Mouse (Mus musculus) liver, adult 2 months (tissue): ENCODE data around the gene Zfp668. TPM values are rescaled to one million over a fixed set of nuclear protein-coding genes. Genes with fewer than 3 reads are reported as not detected.

ENCODE experiments used
- DNase-seq: peaks from one replicate; pipeline ENCODE4 v3.0.0-alpha.2; 2011; ENCODE audit warnings: low read depth, low spot score; ENCODE audit errors: extremely low read depth
- H3K27ac ChIP-seq: fragments of 200-500 bp; replicated peaks from 2 replicates; pipeline ENCODE4 v1.5.1; 2012; ENCODE audit warnings: low read depth, mild to moderate bottlenecking, control low read depth, inconsistent platforms, low read length; ENCODE audit not compliant: insufficient read depth
- H3K27me3 ChIP-seq: fragments of 200-500 bp; 2 replicates; pipeline ENCODE4 v1.6.1; 2012; ENCODE audit warnings: mild to moderate bottlenecking, moderate library complexity, low read length, inconsistent platforms; ENCODE audit not compliant: control insufficient read depth, insufficient read depth
- H3K36me3 ChIP-seq: fragments of 200-500 bp; 2 replicates; pipeline ENCODE4 v1.6.1; 2012; ENCODE audit warnings: low read length, inconsistent platforms; ENCODE audit not compliant: control insufficient read depth, insufficient read depth
- H3K4me1 ChIP-seq: fragments of 200-500 bp; 2 replicates; pipeline ENCODE4 v1.6.1; 2011; ENCODE audit warnings: low read length; ENCODE audit not compliant: control insufficient read depth, insufficient read depth
- H3K4me3 ChIP-seq: fragments of 200-500 bp; 2 replicates; pipeline ENCODE4 v1.5.1; 2011; ENCODE audit warnings: low read depth, mild to moderate bottlenecking, control low read depth, low read length, moderate library complexity; ENCODE audit not compliant: insufficient read depth
- H3K79me2 ChIP-seq: fragments of 200-500 bp; 2 replicates; pipeline ENCODE4 v1.6.1; 2012; ENCODE audit warnings: inconsistent platforms, mild to moderate bottlenecking, low read length, moderate library complexity; ENCODE audit not compliant: control insufficient read depth, insufficient read depth
- H3K9ac ChIP-seq: fragments of 200-500 bp; 2 replicates; pipeline ENCODE4 v1.6.1; 2012; ENCODE audit warnings: low read depth, mild to moderate bottlenecking, control low read depth, inconsistent platforms, low read length
- CTCF ChIP-seq: fragments of 200-500 bp; IDR thresholded peaks from 2 replicates; pipeline ENCODE4 v1.5.1; 2011; ENCODE audit warnings: low read depth, low read length, control low read depth
- POLR2A ChIP-seq: fragments of 200-500 bp; IDR thresholded peaks from 2 replicates; pipeline ENCODE4 v1.6.1; 2011; ENCODE audit warnings: low read length, control low read depth; ENCODE audit not compliant: insufficient read depth; ENCODE audit errors: extremely low read depth
- WGBS: fragments of 180-500 bp; shearing (Covaris S2); methylation state at CpG from one replicate; pipeline ENCODE4 v1.1.7; 2018; 5-methylcytosine and 5-hydroxymethylcytosine counted together
- polyA plus RNA-seq: library from polyadenylated mRNA; depleted of rRNA; stranded (reverse); fragments of >200 nt; gene quantifications from 2 replicates; pipeline ENCODE4 v1.2.3, GENCODE M21; 2012
- total RNA-seq: library from RNA; depleted of rRNA; stranded (reverse); fragments of >200 nt; gene quantifications from 2 replicates; pipeline ENCODE4 v1.2.3, GENCODE M21; 2014

The Zfp668 gene
- total and polyA plus RNA-seq, 2 experiments = 0.65 to 2.1 TPM

DNA sequence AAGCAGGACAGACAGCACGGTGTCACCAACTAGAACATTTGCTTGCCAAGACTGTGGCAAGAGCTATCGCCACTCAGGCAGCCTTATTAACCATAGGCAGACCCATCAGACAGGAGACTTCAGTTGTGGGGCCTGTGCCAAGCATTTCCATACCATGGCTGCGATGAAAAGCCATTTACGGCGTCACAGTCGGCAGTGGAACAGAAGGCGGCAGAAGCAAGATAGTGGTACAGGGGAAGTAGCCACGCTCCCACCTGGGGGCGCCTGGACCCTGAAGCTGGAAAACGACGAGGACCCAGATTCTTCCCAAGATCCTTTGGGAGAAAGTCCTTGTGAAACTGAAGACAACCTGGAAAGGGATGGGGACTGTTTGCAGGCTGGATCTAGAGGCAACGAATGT, 3.8 kb upstream of the Zfp668 start:
- Histone ChIP-seq H3K79me2 (peaks cover 31% of the 10 kb centered on the region), H3K4me3 (no peak overlapping the region), H3K27ac (no peak overlapping the region), H3K4me1 (peaks cover 5% of the 10 kb centered on the region; the same call in 1 of the 2 replicates), H3K9ac (no peak overlapping the region), H3K27me3 (no peaks in the 10 kb centered on the region), H3K36me3 (peaks cover 16% of the 10 kb centered on the region)
- TF ChIP-seq POLR2A (no peak), CTCF (no peak)
- no peak for DNase-seq
- WGBS = 89% methylated on average over 12 of the region's 12 CpGs

GRCm38 (mm10) chr7:127879301-127879700, 2.7 kb upstream of the Zfp668 start:
- peaks cover 9% of the 10 kb centered on the region for H3K36me3 ChIP-seq

GRCm38 (mm10) chr7:127876041-127876466, 574 bp downstream of the Zfp668 start, which contains the start of gene Zfp646:
Zfp646 (plus strand) TSS chr7:127876221.
- peak; percentile 80 for DNase-seq
- Histone ChIP-seq H3K27ac (peak within 1 kb of the TSS; percentile 90), H3K4me1 (peaks cover 6% of the 10 kb centered on the region), H3K36me3 (peaks cover 2% of the 10 kb centered on the region), H3K9ac (peak within 1 kb of the TSS; percentile 94), H3K27me3 (no peaks in the 10 kb centered on the region), H3K79me2 (peaks cover 16% of the 10 kb centered on the region; the same call in 1 of the 2 replicates), H3K4me3 (peak within 1 kb of the TSS; percentile 94)
- TF ChIP-seq CTCF (no peak), POLR2A (0 out of 2 replicates have a peak, but pooled peaks have one; percentile 16)
- WGBS = under 1% methylated on average over 41 of the region's 41 CpGs

More at GRCm38 (mm10) chr7:127879301-127879700, 2.7 kb upstream of the Zfp668 start:
- no peak for DNase-seq
- Histone ChIP-seq H3K27me3 (no peaks in the 10 kb centered on the region), H3K4me3 (no peak overlapping the region), H3K27ac (no peak overlapping the region), H3K9ac (no peak overlapping the region), H3K4me1 (peaks cover 9% of the 10 kb centered on the region), H3K79me2 (peaks cover 31% of the 10 kb centered on the region)
- 98% methylated on average over 9 of the region's 9 CpGs for WGBS
- TF ChIP-seq CTCF = no peak
- no peak for TF ChIP-seq POLR2A

GRCm38 (mm10) chr7:127875627-127876001, 1.0 kb downstream of the Zfp668 start:
- Histone ChIP-seq H3K4me1 (peaks cover 6% of the 10 kb centered on the region), H3K27me3 (no peaks in the 10 kb centered on the region), H3K4me3 (peak overlapping the region; percentile 94), H3K36me3 (peaks cover 1% of the 10 kb centered on the region; the same call in 1 of the 2 replicates), H3K79me2 (peaks cover 16% of the 10 kb centered on the region; the same call in 1 of the 2 replicates), H3K9ac (peak overlapping the region; percentile 81), H3K27ac (peak overlapping the region; percentile 90)
- peak; percentile 57 for DNase-seq
- no peak for TF ChIP-seq POLR2A
- TF ChIP-seq CTCF = no peak
- WGBS = under 1% methylated on average over 41 of the region's 43 CpGs

DNA sequence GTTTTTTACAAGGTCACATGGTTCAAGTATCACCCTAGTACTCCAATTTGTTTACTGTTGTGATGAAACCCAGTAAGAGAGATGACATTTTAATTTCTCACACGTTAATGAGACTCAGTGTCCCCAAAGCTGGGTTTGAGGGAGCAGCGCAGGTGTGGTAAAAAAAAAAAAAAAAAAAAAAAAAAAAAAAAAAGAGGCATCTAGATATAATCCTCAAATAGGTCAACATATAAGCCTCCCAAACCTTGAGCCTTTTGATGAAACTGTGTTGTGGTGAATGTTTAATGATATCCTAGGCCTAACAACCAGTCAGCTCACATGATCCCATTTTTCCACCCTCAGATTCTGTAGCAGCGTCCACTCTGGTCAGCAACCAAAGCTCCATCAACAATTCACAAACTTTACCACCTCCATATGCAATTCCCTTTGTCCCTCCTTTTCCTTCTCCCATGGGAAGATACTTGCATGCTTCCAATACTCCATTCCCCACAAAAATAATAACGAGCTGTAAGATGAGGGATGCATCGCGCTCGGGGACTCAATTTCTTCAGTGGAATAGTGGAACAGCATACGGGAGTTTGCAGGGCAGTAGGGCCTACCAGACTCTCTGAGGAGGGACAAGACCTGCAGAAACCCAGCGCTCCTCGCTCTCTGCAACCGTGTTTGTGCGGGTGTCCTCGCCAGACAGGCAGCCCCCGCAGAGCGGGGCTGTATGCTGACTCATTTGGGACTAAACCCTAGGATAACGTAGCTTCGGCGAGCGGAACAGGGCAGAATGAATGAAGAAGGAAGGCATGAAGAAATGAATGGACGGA, 1.6 kb downstream of the Zfp668 start:
- WGBS = 4% methylated on average over 20 of the region's 20 CpGs
- no peaks in the 10 kb centered on the region for H3K27me3 ChIP-seq
- peaks cover 6% of the 10 kb centered on the region for H3K4me1 ChIP-seq
- TF ChIP-seq POLR2A = no peak
- no peak for TF ChIP-seq CTCF
- H3K79me2 ChIP-seq = peaks cover 14% of the 10 kb centered on the region; the same call in 1 of the 2 replicates
- H3K9ac ChIP-seq = peak overlapping the region; percentile 81
- DNase-seq = no peak
- no peak overlapping the region for H3K27ac ChIP-seq
- peaks cover 1% of the 10 kb centered on the region; the same call in 1 of the 2 replicates for H3K36me3 ChIP-seq
- H3K4me3 ChIP-seq = peak overlapping the region; percentile 94
